Mouse (Mus musculus) left cerebral cortex, adult 6 months (tissue): ENCODE measurements around the gene Olfr1353. TPM values are rescaled to one million over a fixed set of nuclear protein-coding genes. Genes with fewer than 3 reads are reported as not detected.

Source experiments
- long read RNA-seq, 2 experiments: library from polyadenylated mRNA; unstranded; transcript quantifications; one replicate each; pipeline ENCODE4 v2.0.0; 2019 to 2020
- polyA plus RNA-seq: library from polyadenylated mRNA; unstranded; fragments of <200 nt; fragmentation: Nextera tagmentation; gene quantifications from 2 replicates; pipeline ENCODE4 v1.2.3, GENCODE M21; 2021

Gene Olfr1353
- polyA plus RNA-seq, result not detected in 2 replicates
- long read RNA-seq, experiment 1, result 0 reads
- long read RNA-seq, experiment 2, result 0 reads

GRCm38 (mm10) chr10:78963009-78963408 is at the start of gene Olfr1353:
Gene Olfr1353, plus strand, starts transcription at chr10:78963309.

GRCm38 (mm10) chr10:78950336-78950735 is 12.8 kb upstream of the Olfr1353 start, which contains the start of gene Olfr8:
Gene Olfr8, plus strand, starts transcription at chr10:78950636.

GRCm38 (mm10) chr10:78980750-78981149 is 17.6 kb downstream of the Olfr1353 start, which contains the start of gene Olfr1352:
Gene Olfr1352, plus strand, starts transcription at chr10:78981050.

GRCm38 (mm10) chr10:79012172-79012571 is 49.1 kb downstream of the Olfr1353 start, which contains the start of gene Olfr1351:
Gene Olfr1351, plus strand, starts transcription at chr10:79012472.

Other genes starting within 250 kb of the Olfr1353 start
- gene Casp14, start 245.0 kb upstream of the Olfr1353 start, polyA plus RNA-seq, result not detected in 2 replicates
- 0.11 and 0.13 TPM in 2 replicates for gene Ccdc105, start 210.2 kb upstream of the Olfr1353 start, polyA plus RNA-seq
- 2.0 and 3.3 TPM in 2 replicates for gene Slc1a6, start 182.8 kb upstream of the Olfr1353 start, polyA plus RNA-seq
- not detected in 2 replicates for gene Olfr1356, start 111.1 kb upstream of the Olfr1353 start, polyA plus RNA-seq
- not detected in 2 replicates for gene Olfr1355, start 87.8 kb upstream of the Olfr1353 start, polyA plus RNA-seq
- gene Olfr1354, start 50.1 kb upstream of the Olfr1353 start, polyA plus RNA-seq, result not detected in 2 replicates
- gene Olfr8, start 12.7 kb upstream of the Olfr1353 start, polyA plus RNA-seq, result not detected in 2 replicates
- gene Olfr1352, start 17.7 kb downstream of the Olfr1353 start, polyA plus RNA-seq, result 0.03 TPM in 1 of 2 replicates, not detected in the other
- gene Olfr1351, start 49.2 kb downstream of the Olfr1353 start, polyA plus RNA-seq, result not detected in 2 replicates
- gene Olfr57, start 65.4 kb downstream of the Olfr1353 start, polyA plus RNA-seq, result not detected in 2 replicates
- gene 2610008E11Rik, start 134.3 kb downstream of the Olfr1353 start, polyA plus RNA-seq, result 6.2 and 6.7 TPM in 2 replicates
- not detected in 2 replicates for gene Vmn2r80, start 185.5 kb downstream of the Olfr1353 start, polyA plus RNA-seq